ENCODE assay signal across 10 mouse cellular contexts in the genomic region with DNA sequence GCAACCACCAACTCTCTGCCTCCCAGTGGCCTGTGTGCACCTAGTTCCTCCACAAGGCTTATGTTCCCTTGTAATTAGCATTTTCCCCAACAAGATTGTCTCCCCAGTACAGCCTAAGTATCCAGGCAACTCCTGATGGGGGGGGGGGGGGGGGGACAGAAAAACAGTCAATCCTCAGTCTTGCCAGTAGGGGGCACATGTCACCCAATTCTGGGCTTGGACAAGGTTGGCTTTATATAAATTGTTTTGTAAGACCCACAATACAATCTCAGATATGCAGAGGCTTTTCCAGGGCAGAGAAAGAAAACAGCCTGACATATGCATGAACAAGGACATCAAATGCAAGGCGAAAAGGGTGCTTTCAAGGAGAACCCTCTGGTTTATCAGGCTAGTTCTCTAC. TPM values are rescaled to one million over a fixed set of nuclear protein-coding genes. Genes with fewer than 3 reads are reported as not detected.
DNase-seq lines count a peak whose midpoint lies in the region; ATAC-seq lines count a peak whose summit lies in the region.
"Had no signal": no experiment of that assay in that cellular context is flagged by ENCODE, and none has a peak within 500 bp of the region (broad histone marks: within the 10 kb centered on the region; RNA-seq: fewer than 3 reads in every experiment).

No protein-coding gene starts in this region.

- no peaks in the 10 kb centered on the region for H3K4me1 ChIP-seq in midbrain, embryonic 14.5 days (ENCODE audit: control insufficient read depth, insufficient read depth, low read length)
- H3K4me1 ChIP-seq in midbrain, embryonic 15.5 days, result no peaks in the 10 kb centered on the region
- H3K4me1 ChIP-seq: embryonic facial prominence, embryonic 13.5 days had no signal

- peak; percentile 32 for DNase-seq in heart, postnatal 4 days
- no peak for DNase-seq in heart, adult 9 months (ENCODE audit: low spot score in 2 of 2)
- DNase-seq in midbrain, embryonic 14.5 days, result peak; percentile 33
- DNase-seq in ZHBTc4 (ENCODE audit: low read depth, low spot score), result peak; percentile 18
- peak; percentile 24 for DNase-seq in retina, postnatal 1 day
- DNase-seq in spleen, adult 18-20 months, result no peak

- H3K27me3 ChIP-seq in midbrain, embryonic 14.5 days (ENCODE audit: control insufficient read depth, insufficient read depth, low read length), result no peaks in the 10 kb centered on the region
- no peaks in the 10 kb centered on the region for H3K27me3 ChIP-seq in midbrain, embryonic 15.5 days (replicated peaks)
- H3K27me3 ChIP-seq: embryonic facial prominence, embryonic 13.5 days had no signal

- H3K4me3 ChIP-seq in midbrain, embryonic 14.5 days (replicated peaks; ENCODE audit: low read depth, low read length), result no peak overlapping the region
- H3K4me3 ChIP-seq in midbrain, embryonic 15.5 days, result no peak overlapping the region
- H3K4me3 ChIP-seq: embryonic facial prominence, embryonic 13.5 days; heart, embryonic 10.5 days; megakaryocyte, embryonic 14.5 days had no signal

- WGBS in midbrain, embryonic 14.5 days, result 82% methylated on average over 1 of the region's 1 CpGs
- WGBS in midbrain, embryonic 15.5 days, result 89% methylated on average over 1 of the region's 1 CpGs

- no peak overlapping the region for H3K4me2 ChIP-seq in midbrain, embryonic 14.5 days (ENCODE audit: low read length)
- no peak overlapping the region for H3K4me2 ChIP-seq in midbrain, embryonic 15.5 days
- H3K4me2 ChIP-seq: embryonic facial prominence, embryonic 13.5 days had no signal

- no peak overlapping the region for H3K27ac ChIP-seq in midbrain, embryonic 14.5 days (replicated peaks; ENCODE audit: low read depth, low read length)
- H3K27ac ChIP-seq in midbrain, embryonic 15.5 days, result no peak overlapping the region
- H3K27ac ChIP-seq: embryonic facial prominence, embryonic 13.5 days; heart, embryonic 10.5 days had no signal

- no peaks in the 10 kb centered on the region for H3K9me3 ChIP-seq in midbrain, embryonic 14.5 days (ENCODE audit: control insufficient read depth, low read length)
- H3K9me3 ChIP-seq in midbrain, embryonic 15.5 days, result no peaks in the 10 kb centered on the region
- H3K9me3 ChIP-seq: embryonic facial prominence, embryonic 13.5 days; heart, embryonic 10.5 days had no signal

- no peaks in the 10 kb centered on the region for H3K36me3 ChIP-seq in midbrain, embryonic 14.5 days (ENCODE audit: control insufficient read depth, insufficient read depth, low read length)
- no peaks in the 10 kb centered on the region for H3K36me3 ChIP-seq in midbrain, embryonic 15.5 days (replicated peaks)
- H3K36me3 ChIP-seq: embryonic facial prominence, embryonic 13.5 days; heart, embryonic 10.5 days had no signal

- ATAC-seq in midbrain, embryonic 14.5 days (ENCODE audit: low FRiP score, low TSS enrichment), result no peak
- ATAC-seq in midbrain, embryonic 15.5 days (replicated peaks), result no peak

- no peak overlapping the region for H3K9ac ChIP-seq in midbrain, embryonic 14.5 days (replicated peaks; ENCODE audit: low read length)
- H3K9ac ChIP-seq in midbrain, embryonic 15.5 days, result no peak overlapping the region
- H3K9ac ChIP-seq: embryonic facial prominence, embryonic 13.5 days had no signal

RNA-seq across cellular contexts. Expression of a gene that starts 12.5 kb away (rescaled TPM):
- under 1 TPM; 0.02 to 0.05 TPM for total RNA-seq in heart, postnatal 4 days (2021)
- polyA plus RNA-seq in midbrain, embryonic 14.5 days (2014; fragmentation: Nextera tagmentation; extraction: Ambion mirVana), result 0.12 TPM in 1 of 2 replicates, not detected in the other
- polyA plus RNA-seq in midbrain, embryonic 15.5 days (2015; fragmentation: Nextera tagmentation; extraction: Ambion mirVana), result not detected in 2 replicates

RNA-seq across cellular contexts. Expression of a gene that starts 25.9 kb away (rescaled TPM):
- not detected for total RNA-seq in heart, postnatal 4 days (2021)
- 0.18 TPM in 1 of 2 replicates, not detected in the other for polyA plus RNA-seq in midbrain, embryonic 14.5 days (2014; fragmentation: Nextera tagmentation; extraction: Ambion mirVana)
- 0.19 and 0.32 TPM in 2 replicates for polyA plus RNA-seq in midbrain, embryonic 15.5 days (2015; fragmentation: Nextera tagmentation; extraction: Ambion mirVana)

Comparison
In these comparisons a context has a peak if more than half of its experiments do, and no peak if none do; other contexts are left out.
1. DNase-seq: peak in heart, postnatal 4 days (single experiment), midbrain, embryonic 14.5 days (single experiment), ZHBTc4 (single experiment) and retina, postnatal 1 day (single experiment); none in heart, adult 9 months (0 of 2) and spleen, adult 18-20 months (0 of 2).